Mouse (Mus musculus) thymus, adult 2 months (tissue): ENCODE results near the gene Srgap3. TPM values are rescaled to one million over a fixed set of nuclear protein-coding genes. Genes with fewer than 3 reads are reported as not detected.

Experiments
- DNase-seq: peaks from one replicate; pipeline ENCODE4 v3.0.0; 2021
- H3K27ac ChIP-seq: fragments of 200-500 bp; 2 replicates; pipeline ENCODE4 v1.5.1; 2012; ENCODE audit warnings: low read length, control low read depth; ENCODE audit not compliant: control insufficient read depth, insufficient read depth
- H3K27me3 ChIP-seq: fragments of 200-500 bp; 2 replicates; pipeline ENCODE4 v1.6.1; 2012; ENCODE audit warnings: mild to moderate bottlenecking, low read length, moderate library complexity, mixed read lengths; ENCODE audit not compliant: control insufficient read depth, insufficient read depth
- H3K36me3 ChIP-seq: fragments of 200-500 bp; 2 replicates; pipeline ENCODE4 v1.6.1; 2012; ENCODE audit warnings: mild to moderate bottlenecking, low read length, moderate library complexity; ENCODE audit not compliant: control insufficient read depth, insufficient read depth
- H3K4me1 ChIP-seq: fragments of 200-500 bp; replicated peaks from 2 replicates; pipeline ENCODE4 v1.6.1; 2012; ENCODE audit warnings: low read length; ENCODE audit not compliant: control insufficient read depth, insufficient read depth
- H3K4me3 ChIP-seq: fragments of 200-500 bp; 2 replicates; pipeline ENCODE4 v1.5.1; 2012; ENCODE audit warnings: mild to moderate bottlenecking, low read length, control low read depth, moderate library complexity; ENCODE audit not compliant: control insufficient read depth, insufficient read depth
- CTCF ChIP-seq: fragments of 200-500 bp; IDR thresholded peaks from 2 replicates; pipeline ENCODE4 v1.5.1; 2012; ENCODE audit warnings: mild to moderate bottlenecking, control low read depth, low read length, moderate library complexity, borderline replicate concordance; ENCODE audit not compliant: control insufficient read depth, poor library complexity, insufficient read depth; ENCODE audit errors: extremely low read depth
- POLR2A ChIP-seq: fragments of 200-500 bp; IDR thresholded peaks from 2 replicates; pipeline ENCODE4 v1.6.1; 2012; ENCODE audit warnings: mild to moderate bottlenecking, low read length, control low read depth, moderate library complexity; ENCODE audit not compliant: control insufficient read depth, poor library complexity, insufficient read depth; ENCODE audit errors: extremely low read depth
- WGBS: fragments of 180-500 bp; shearing (Covaris S2); methylation state at CpG from one replicate; pipeline ENCODE4 v1.1.7; 2018; 5-methylcytosine and 5-hydroxymethylcytosine counted together
- polyA plus RNA-seq: library from polyadenylated mRNA; depleted of rRNA; stranded (reverse); fragments of >200 nt; gene quantifications from 2 replicates; pipeline ENCODE4 v1.2.3, GENCODE M21; 2012

Srgap3 gene
- polyA plus RNA-seq, 1 experiment = 3.8 TPM

- no peaks in the 10 kb centered on the region for H3K36me3 ChIP-seq
- no peak overlapping the region for H3K4me3 ChIP-seq
- H3K4me1 ChIP-seq = no peaks in the 10 kb centered on the region
- no peaks in the 10 kb centered on the region for H3K27me3 ChIP-seq
- no peak overlapping the region for H3K27ac ChIP-seq
- WGBS = 85% methylated on average over 5 of the region's 5 CpGs
- no peak for DNase-seq
- no peak for TF ChIP-seq CTCF
- no peak for TF ChIP-seq POLR2A
These were observed 34.5 kb downstream of the Srgap3 start for GRCm38 (mm10) chr6:112912552-112912951.

- WGBS = 95% methylated on average over 2 of the region's 2 CpGs
These were observed 37.4 kb downstream of the Srgap3 start for GRCm38 (mm10) chr6:112909711-112910110.

GRCm38 (mm10) chr6:112907887-112908584, 39.0 kb downstream of the Srgap3 start:
- 92% methylated on average over 8 of the region's 8 CpGs for WGBS
- H3K4me3 ChIP-seq = no peak overlapping the region
- H3K27ac ChIP-seq = no peak overlapping the region
- H3K4me1 ChIP-seq = no peaks in the 10 kb centered on the region
- H3K36me3 ChIP-seq = no peaks in the 10 kb centered on the region
- H3K27me3 ChIP-seq = no peaks in the 10 kb centered on the region
- DNase-seq = no peak
- no peak for TF ChIP-seq CTCF
- no peak for TF ChIP-seq POLR2A

More at GRCm38 (mm10) chr6:112909711-112910110, 37.4 kb downstream of the Srgap3 start:
- H3K4me3 ChIP-seq = no peak overlapping the region
- no peaks in the 10 kb centered on the region for H3K36me3 ChIP-seq
- no peak overlapping the region for H3K27ac ChIP-seq
- DNase-seq = no peak
- H3K27me3 ChIP-seq = no peaks in the 10 kb centered on the region
- H3K4me1 ChIP-seq = no peaks in the 10 kb centered on the region
- TF ChIP-seq CTCF = no peak
- no peak for TF ChIP-seq POLR2A

GRCm38 (mm10) chr6:112903796-112904195, 43.3 kb downstream of the Srgap3 start:
- TF ChIP-seq POLR2A (no peak), CTCF (no peak)
- DNase-seq = no peak
- Histone ChIP-seq H3K36me3 (no peaks in the 10 kb centered on the region), H3K4me3 (no peak overlapping the region), H3K4me1 (no peaks in the 10 kb centered on the region), H3K27ac (no peak overlapping the region), H3K27me3 (no peaks in the 10 kb centered on the region)
- 95% methylated on average over 5 of the region's 5 CpGs for WGBS

GRCm38 (mm10) chr6:112903226-112903625, 43.8 kb downstream of the Srgap3 start:
- Histone ChIP-seq H3K27me3 (no peaks in the 10 kb centered on the region), H3K4me1 (no peaks in the 10 kb centered on the region), H3K36me3 (no peaks in the 10 kb centered on the region), H3K4me3 (no peak overlapping the region), H3K27ac (no peak overlapping the region)
- DNase-seq = no peak
- 90% methylated on average over 7 of the region's 7 CpGs for WGBS
- no peak for TF ChIP-seq POLR2A
- TF ChIP-seq CTCF = no peak

GRCm38 (mm10) chr6:112902791-112903190, 44.3 kb downstream of the Srgap3 start:
- Histone ChIP-seq H3K27ac (no peak overlapping the region), H3K27me3 (no peaks in the 10 kb centered on the region)

GRCm38 (mm10) chr6:112900306-112900705, 46.8 kb downstream of the Srgap3 start:
- no peak for DNase-seq

More at GRCm38 (mm10) chr6:112902791-112903190, 44.3 kb downstream of the Srgap3 start:
- Histone ChIP-seq H3K4me3 (no peak overlapping the region), H3K4me1 (no peaks in the 10 kb centered on the region), H3K36me3 (no peaks in the 10 kb centered on the region)
- no peak for DNase-seq
- 81% methylated on average over 4 of the region's 4 CpGs for WGBS
- TF ChIP-seq POLR2A = no peak

More at GRCm38 (mm10) chr6:112900306-112900705, 46.8 kb downstream of the Srgap3 start:
- 99% methylated on average over 6 of the region's 6 CpGs for WGBS
- Histone ChIP-seq H3K36me3 (no peaks in the 10 kb centered on the region), H3K4me1 (no peaks in the 10 kb centered on the region), H3K27me3 (no peaks in the 10 kb centered on the region), H3K4me3 (no peak overlapping the region), H3K27ac (no peak overlapping the region)
- no peak for TF ChIP-seq CTCF
- no peak for TF ChIP-seq POLR2A
